Mouse (Mus musculus) adrenal gland, adult (tissue): ENCODE measurements at regions not wholly inside any gene's neighbourhood (a gene's known extent, or its start where the extent isn't known, plus 50 kb on each side); places are given as distances from the start of the nearest gene placed in this dataset.

Source experiments
- DNase-seq, 2 experiments: peaks; one replicate each; pipeline ENCODE4 v3.0.0; 2022 to 2023; ENCODE audit warnings: low spot score in 1 of 2; ENCODE audit not compliant: inconsistent age in 2 of 2

- no peak for DNase-seq
These were observed 356.6 kb downstream of the Smarca1 start for GRCm38 (mm10) chrX:47536130-47536529.

- no peak for DNase-seq
These were observed 397.7 kb downstream of the Smarca1 start for GRCm38 (mm10) chrX:47495056-47495455.

- no peak for DNase-seq
These were observed 410.0 kb downstream of the Smarca1 start for GRCm38 (mm10) chrX:47482728-47483127.

GRCm38 (mm10) chrX:47478226-47478625 lies 414.5 kb downstream of the Smarca1 start:
- peak in 1 of 2 experiments; percentile 24 for DNase-seq

GRCm38 (mm10) chrX:47466721-47467499 lies 425.9 kb downstream of the Smarca1 start:
- no peak for DNase-seq

GRCm38 (mm10) chrX:47461660-47462490 lies 430.9 kb downstream of the Smarca1 start:
- no peak for DNase-seq
